Mouse (Mus musculus): ENCODE data around the gene Pogz.

- TF ChIP-seq POLR2A (IDR thresholded peaks at IDR 0.05; ENCODE audit: borderline replicate concordance, extremely low read depth, low read depth, low read length) (no peak), CTCF (IDR thresholded peaks at IDR 0.05; ENCODE audit: insufficient read depth, low read length) (no peak)
These were observed 69.1 kb downstream of the Pogz start for GRCm38 (mm10) chr3:94906482-94906881.

All from lung, adult 2 months (tissue).